Mouse (Mus musculus) fibroblast of lung, adult 2 months (primary cell): ENCODE measurements around the gene Pkig.
"Not testable (repeated sequence)": the region's sequence is repeated elsewhere in the genome, so short reads cannot be mapped to it uniquely, and the experiment has no call there.

Experiments used
- DNase-seq: peaks from one replicate; pipeline ENCODE4 v3.0.0-alpha.2; 2011; ENCODE audit warnings: low read depth

Gene Pkig

DNA sequence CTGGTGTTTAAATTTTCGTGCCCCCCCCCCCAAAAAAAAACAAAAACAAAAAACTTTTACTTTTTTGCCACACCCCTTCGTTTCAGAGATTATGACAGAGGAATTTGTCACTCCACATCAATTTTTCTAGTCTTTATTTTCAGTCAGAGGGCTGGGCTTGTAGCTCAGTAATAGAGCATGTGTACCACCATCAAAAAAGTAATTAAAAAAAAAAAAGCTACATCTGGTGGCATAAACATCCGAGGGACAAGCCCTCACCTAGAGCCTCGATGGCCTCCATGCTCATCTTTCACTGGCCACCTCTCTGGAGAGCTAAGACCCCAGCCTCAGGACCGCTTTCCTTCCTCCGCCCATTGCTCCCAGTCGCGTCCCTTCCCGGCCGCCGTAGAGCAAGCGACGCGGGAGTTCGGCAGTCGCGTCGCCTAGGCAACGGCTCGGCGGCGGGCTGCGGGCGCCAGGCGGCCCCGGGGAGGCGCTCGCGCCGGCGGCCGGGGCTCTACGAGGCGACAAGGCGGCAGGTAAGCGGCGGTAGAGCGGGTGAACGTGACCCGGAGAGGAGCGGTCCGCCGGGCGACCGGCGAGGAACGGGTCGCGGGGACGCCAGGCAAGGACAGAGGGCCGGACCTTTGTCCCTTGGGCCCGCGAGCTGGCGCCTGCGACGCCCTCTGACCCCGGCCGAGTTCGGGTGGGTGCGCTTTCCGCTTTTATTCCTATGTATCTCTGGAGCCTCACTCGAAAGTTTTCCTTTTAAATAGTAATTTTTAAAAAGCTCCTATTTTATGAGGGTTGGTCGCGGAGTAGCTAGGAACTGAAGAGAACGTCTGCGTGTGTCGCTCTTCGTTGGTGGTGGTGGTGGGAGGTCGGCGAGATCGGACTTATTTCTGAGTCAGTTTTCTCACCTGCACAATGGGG lies at the start of gene Pkig:
Pkig (plus strand) TSS at position 412 of the 912 bp plus-strand sequence.
- DNase-seq: no peak

DNA sequence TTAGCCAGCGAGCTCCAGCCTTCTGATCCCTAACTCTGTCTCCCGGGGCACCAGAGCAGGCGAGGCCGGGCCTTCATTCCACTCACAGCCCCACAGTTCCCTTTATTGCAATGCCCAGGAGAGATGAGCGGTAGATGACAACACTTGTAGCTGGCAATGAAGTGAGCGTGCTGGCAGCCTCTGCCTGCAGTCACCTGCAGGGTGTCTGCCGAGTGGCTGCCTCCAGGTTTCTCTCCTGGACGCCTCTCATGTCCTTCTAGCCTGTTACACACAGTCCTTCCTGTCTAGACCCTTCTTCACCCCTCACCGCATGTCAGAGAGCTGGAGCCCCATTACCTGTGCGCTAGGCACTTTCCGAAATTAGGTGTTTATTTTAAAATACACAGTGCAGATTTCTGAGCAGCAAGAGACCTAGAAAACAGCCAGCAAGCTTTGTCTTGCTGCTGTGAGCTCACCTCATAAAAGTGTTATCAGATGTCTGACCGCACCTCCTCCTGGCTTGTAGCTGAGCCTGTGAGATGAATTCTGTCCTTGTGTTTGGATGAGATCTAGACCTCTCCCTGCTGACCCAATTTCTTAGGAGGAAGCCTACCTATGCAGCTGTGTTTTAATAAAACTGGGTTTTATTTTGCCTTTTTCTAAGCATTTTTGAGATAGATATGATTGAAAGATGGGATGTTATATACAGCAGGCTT lies 48.8 kb upstream of the Pkig start:
- no peak for DNase-seq

DNA sequence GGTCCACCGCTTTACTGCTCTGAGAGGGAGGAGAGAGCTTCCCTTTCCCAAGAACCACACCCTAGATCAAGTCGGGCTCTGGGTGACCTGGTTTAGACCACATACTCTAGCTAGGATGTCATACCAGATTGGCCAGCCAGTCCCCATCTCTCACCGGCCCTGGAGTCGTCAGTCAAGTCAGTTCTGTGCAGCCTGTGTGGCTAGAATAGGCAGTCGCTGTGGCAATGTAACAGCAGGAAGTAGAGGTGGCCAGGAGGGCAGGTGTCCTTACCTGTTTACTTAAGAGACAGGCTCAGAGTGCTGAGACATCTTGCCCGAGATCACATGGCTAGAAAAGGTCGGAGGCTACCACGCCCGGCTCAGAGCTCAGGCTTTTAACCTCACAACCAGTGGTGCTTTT lies 47.0 kb upstream of the Pkig start:
- DNase-seq: no peak

DNA sequence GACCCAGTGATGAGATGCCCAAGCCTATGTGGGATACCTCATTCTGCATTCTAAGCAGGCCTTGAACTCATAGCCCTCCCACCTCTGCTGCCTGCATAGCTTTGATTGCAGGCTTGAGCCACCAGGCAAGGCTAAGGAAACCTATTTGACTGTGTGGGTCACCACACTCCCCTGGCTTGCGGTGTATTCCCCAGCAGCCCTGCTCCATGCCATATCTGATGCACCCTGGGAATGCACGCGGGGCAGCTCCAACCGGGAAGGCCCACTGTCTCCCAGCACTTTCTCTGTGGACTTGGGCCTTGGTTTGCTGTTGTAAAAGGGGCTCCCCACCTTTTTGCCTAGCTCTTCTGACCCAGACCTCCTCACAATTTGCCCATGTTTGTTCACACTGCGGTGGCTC lies 45.0 kb upstream of the Pkig start:
- DNase-seq: no peak

DNA sequence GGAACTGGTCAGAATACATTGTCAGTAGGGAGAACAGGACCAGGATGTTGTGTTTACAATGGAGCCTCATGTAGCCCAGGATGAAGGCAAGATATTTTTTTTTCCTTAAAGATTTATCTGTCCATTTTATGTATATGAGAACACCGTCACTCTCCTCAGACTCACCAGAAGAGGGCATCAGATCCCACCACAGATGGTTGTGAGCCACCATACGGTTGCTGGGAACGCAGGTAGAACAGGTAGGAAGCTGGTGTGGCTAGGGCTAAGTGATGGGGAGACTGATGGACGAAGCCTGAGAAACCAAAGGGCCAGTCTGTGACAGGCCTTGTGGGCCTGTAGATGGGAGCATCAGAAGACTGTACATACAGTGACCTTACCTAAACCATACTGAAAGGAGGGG lies 44.2 kb upstream of the Pkig start:
- DNase-seq: no peak

DNA sequence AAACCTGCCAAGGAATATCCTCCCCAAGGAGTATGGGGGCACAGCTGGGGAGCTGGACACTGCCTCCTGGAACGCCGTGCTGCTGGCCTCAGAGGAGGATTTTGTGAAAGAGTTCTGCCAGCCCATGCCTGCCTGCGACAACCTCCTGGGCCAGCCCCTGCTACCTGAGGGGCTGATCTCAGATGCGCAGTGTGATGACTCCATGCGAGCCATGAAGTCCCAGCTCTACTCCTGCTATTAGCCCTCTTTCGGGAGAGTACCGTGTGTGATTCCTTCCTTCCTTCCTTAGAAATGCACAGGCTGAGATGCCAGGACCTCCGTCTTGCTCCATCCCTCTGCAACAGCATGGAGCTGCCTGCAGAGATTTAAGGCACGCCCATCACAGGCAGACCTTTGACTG lies 42.8 kb upstream of the Pkig start:
- DNase-seq: no peak

DNA sequence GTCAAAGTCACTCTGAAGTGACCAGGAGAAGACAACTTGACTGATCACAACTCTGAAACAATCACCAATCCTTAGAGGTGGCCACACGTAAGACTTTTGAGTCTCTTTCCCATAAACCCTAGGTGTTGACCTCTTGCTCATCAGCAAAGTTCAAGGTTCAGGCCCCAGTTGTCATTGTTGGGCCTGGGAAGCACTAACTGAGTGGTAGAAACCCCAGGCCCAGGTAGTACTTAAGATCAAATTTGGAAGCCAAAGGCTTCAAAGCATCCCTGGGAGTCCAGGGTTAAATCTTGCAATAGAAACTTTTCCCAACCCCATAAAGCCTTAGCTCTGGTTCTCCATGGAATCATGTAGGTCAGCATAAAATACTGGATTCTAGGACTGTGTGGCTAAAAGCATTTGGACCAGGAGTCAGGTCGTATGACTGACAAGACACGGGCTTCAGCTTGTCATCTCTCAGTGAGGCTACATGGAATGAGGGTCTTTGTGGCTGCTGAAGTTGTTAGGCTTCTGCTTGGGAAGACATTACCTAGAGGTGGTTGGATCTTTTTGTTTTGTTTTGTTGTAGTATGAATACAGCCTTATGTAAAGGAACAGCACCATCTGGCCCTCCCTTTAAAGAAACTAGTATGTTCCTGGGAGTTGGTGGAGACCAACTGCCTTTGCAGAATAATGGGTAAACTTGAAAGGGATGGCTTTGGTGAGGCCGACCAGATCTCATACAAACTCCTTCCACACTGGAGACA lies 42.1 kb upstream of the Pkig start:
- DNase-seq: no peak

DNA sequence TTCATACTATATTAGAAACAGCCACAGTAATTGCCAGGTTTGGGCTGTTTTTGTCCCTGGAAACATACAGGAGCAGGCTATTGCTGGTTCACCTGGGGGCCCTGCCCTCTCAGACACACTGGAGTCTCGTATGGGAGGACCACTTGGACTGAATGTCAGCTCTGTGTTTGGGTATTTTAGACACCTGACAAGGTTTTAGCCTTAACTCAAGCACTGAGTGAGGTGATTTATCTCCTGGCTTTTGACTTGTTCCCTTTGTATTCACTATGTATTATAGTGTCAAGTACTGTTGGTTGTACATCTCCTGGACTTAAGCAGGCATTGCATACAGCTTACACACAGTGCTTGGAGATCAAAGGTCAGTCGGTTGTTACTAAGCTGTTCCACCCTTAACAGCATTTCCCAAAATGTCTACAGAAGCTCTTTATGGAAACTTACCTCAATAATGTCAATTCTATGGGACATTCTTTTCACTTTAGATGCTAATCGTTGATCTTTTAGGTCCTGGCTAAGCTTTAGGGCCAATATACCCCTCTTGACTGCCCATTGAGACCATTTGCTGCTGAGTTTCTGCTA lies 41.4 kb upstream of the Pkig start:
- DNase-seq: no peak

DNA sequence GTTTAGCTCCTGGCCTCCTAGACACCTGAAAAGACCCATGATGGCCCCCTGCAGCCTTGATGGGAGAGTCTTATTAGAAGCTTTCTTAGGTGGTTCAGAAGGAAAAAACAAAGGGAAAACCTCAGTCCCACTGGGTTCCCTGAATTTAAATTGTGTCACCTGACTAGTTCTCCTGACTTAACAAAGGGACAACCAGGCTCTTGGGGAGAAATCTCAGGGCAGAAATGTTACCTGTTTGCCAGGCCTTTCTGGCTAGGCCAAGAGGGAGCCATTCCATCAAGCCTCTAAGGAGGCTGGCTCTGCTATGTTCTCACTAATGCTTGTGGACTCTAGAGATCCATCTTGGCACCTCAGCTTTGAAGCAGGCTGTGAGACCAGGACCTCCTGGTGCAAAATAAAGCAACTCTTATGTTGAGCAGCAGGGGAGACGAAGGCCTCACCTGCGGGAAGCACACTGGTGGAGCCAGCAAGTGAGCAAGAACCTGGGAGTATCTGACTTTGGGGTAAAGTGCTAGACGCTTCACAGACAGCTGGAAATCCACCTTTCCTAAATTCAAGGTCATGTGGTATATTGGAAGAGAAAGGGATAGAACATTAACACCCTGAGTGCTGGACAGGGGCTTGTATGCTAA lies 40.8 kb upstream of the Pkig start:
- no peak for DNase-seq

DNA sequence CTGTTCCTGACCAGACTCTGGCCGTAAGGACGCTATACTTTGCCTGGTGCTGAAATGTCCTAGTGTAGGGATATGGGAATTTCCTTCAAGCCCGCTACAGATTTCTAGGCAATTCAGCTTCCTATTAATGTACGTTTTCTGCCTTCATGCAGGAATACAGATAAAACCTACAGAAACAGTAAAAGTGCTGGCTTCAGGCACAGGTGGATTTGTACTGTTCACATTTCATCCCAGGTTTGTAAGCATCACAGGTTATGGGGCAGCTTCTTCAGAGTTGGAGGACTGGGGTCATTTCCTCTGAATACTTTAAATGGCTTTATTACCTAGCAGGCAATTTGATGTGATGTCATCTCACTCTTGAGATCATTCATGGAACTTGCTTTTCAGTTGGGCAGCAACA lies 40.3 kb upstream of the Pkig start:
- DNase-seq: no peak

DNA sequence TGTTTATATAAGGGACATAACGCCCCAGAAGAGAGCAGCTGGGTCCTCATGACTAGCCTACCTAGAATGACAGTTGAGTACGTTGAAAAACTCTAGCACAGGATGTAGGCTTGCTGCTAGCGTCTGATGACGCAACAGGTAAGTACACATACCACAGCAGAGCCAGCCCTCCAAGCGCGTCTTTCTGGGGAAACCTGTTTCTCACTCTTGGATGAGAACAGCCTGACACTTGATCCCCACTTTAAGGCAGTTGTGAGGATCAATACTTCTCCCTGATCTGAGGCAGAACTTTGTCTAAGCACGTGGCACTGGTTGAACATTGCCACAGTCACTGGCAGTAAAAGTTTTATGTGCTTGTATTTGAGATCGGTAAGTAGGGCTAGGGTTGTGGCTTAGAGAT lies 37.7 kb upstream of the Pkig start:
- no peak for DNase-seq

DNA sequence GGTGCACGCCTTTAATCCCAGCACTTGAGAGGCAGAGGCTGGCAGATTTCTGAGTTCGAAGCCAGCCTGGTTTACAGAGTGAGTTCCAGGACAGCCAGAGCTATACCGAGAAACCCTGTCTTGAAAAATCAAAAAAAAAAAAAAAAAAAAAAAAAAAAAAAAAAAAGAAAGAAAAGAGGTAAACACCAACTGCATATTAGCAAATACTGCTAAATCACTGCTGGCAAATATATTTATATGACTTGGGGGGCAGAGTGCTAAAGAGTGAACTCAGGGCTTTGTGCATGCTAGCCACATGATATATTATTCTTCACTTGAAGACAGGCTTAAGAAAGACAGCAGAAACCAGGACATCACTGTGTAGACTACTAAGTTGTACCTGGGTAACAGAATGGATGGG lies 36.8 kb upstream of the Pkig start:
- not testable (repeated sequence) for DNase-seq

DNA sequence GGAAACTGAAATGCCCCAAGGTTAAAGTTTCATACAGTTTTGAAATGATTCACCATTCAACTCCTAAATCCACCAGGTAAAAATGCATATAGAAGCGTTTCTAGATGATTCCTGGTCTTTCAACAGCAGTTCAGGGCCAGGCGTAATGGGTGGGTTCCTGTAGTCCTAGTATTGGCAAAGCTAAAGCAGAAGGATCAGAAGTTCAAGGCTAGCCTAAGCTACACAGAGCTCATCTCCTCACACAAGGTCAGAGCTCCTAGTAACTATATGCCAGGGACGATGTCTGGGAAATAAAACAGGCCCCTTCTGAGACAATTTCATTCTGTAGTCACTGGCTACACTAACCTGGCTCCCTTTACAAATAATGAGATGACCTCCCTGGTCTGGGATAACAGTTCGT lies 27.0 kb upstream of the Pkig start:
- DNase-seq: no peak

DNA sequence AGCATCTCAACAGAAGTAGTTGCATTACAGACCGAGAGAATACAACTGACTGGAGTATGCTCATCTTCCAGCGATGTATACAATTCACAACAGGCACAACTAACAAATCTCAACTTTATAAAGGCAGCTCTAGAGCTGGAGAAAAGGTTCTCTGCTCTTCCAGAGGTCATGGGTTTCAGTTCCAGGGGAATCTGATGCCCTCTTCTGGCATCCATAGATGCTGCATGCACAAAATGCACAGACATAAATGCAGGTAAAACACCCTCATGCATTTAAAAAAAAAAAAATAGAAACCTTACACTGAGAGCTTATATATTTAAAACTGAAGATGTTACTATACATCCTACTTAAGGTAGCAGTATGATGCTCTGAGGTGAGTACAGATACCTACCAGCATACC lies 26.5 kb upstream of the Pkig start:
- no peak for DNase-seq

DNA sequence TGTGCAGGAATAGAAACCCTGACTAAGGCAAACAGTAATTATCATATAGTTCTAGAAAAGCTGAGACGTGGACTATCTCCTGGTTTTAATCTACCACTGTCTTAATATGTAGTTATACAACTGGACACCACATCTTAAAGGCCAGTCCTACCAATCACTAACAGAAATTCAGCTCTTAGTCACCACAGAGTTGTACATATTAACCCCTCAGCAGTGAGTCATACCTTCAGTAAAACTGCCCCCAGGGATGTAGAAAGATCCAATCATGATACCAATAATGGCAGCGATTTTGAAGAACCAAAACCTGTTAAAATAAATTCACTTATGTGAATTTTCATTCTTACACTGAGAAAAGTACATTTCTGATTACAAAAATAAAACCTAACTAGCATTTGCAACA lies 24.0 kb upstream of the Pkig start:
- no peak for DNase-seq

DNA sequence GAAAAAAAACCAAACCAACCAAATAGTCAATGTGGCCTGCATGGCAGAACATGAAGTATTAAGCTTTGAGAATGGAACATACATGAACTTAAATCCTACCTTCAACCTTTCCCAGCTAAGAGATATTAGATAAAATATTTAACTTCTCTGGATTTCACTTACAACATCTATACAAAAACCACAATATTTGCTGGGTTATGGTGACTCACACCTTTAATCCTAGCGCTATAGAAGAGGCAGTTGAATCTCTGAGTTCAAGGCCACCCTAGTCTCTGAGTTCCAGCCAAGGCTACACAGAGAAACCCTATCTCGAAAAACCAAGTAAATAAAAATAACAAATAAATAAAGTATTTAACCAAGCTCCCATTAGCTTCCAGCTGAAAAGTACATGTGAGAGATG lies 22.1 kb upstream of the Pkig start:
- DNase-seq: no peak

DNA sequence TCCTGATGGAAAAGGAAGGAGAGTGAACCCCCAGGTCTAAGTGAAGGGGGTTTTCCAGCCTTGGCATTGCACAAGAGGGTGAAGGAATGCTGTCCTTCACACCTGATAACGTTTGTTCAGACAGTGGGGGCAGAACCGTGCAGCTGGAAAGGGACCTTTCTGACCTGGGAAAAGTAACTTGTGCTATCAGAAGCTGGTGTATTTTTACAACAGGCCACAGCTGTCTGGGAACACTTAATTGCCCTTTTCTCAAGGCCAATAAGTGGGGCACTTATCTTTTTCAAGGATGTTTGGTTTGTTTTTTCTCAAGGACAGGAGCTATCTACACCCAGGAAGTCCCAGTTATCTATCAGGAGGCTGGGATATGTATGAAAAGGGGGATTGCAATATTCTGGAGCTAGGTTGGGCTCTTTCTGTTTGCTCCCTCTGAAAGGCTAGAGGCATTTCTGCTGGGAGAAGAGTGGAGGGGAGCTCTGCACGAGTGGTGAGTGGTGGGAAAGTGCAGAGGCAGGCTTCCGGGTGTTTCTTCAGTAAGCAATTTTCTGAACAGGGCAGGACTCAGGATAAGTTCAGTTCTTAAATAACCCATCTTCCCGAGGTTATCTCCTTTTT lies 20.4 kb upstream of the Pkig start:
- DNase-seq: no peak

DNA sequence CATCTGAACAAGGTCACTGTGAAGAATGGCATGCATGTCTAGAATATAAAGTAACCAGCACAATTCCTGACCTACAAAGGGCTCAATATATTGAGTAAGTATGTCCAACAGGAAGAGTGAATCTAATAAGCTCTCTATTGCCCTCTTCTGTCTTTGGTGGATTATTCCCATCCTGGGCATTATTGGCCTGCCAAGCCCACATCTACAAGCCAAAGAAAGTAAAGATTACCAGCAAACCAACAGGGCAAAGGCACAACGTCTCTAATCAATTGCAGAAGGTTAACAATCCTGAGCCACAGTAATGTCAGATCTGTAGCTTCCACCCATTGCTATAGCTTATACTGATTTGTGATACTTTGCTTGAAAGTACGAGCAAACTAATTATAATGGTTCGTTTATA lies 17.7 kb upstream of the Pkig start:
- DNase-seq: no peak

DNA sequence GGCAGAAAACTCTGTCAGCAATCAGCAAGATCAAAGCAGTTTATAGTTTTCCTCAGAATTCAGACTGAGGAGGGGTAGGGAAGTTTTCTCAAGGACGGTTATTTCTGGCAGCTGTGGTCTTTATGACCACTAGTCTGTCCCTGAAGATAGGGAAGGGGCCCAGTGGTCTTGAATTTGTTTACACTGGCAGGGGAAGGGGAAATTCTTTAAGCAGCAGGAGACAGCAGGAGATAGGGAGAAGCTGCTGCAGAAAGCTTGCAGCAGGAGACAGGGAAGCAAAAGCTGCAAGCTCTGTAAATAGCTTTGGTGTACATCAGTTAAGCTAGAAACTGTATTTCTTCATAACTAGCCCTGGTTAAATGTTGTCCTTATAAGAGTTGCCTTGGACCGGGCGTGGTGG lies 16.5 kb upstream of the Pkig start:
- no peak for DNase-seq

DNA sequence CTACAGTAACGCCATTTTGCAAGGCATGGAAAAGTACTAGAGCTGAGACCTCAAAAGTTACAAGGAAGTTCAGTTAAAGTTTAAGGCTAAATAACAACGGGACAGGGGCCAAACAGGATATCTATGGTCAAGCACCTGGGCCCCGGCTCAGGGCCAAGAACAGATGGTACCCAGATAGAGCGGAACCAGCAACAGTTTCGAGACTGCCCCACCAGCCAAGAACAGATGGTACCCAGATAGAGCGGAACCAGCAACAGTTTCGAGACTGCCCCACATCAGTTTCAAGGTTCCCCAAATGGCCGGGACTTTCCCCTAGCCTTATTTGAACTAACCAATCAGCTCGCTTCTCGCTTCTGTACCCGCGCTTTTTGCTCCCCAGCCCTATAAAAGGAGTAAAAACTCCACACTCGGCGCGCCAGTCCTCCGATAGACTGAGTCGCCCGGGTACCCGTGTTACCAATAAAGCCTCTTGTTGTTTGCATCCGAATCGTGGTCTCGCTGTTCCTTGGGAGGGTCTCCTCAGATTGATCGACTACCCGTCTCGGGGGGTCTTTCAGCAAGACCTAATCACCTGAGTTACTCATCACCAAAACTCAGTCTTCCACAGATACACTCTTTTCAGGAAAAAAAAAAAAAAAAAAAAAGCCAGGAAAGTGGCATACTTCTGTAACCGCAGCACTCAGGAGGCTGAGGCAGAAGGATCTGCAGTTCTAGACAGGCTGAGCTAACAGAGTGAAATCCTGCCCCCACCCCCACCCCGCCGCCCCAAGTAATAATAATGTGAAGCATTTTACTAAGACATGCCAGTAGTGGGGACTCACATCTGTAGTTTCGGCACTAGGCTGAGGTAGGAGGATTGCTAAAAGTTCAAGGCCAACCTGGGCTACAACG lies 15.3 kb upstream of the Pkig start:
- DNase-seq: no peak

DNA sequence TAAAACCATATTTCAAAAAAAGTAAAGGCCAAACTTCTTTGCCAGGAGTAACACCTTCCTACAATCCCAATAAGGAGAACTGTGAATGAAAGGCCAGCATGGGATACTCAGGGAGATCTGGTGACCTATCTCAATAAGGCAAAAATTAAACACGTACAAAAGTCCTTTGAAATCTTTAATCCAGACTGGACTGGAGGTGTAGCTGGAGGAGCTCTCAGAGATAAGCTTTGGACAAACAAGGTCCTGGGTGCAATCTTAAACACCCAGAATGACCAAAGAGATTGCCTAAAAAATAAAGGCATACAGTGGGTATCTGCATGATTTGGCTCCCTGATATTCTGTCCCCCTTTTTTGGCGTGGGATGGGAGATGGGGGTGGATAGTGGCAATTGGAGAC lies 14.6 kb upstream of the Pkig start:
- no peak for DNase-seq
